Mouse (Mus musculus) T-cell, adult 2 months (primary cell): ENCODE results near the gene Golph3l.
"Not testable (repeated sequence)": the region's sequence is repeated elsewhere in the genome, so short reads cannot be mapped to it uniquely, and the experiment has no call there.

ENCODE experiments used
- DNase-seq: peaks from one replicate; pipeline ENCODE4 v3.0.0; 2022; ENCODE audit warnings: low spot score

Golph3l gene

DNA sequence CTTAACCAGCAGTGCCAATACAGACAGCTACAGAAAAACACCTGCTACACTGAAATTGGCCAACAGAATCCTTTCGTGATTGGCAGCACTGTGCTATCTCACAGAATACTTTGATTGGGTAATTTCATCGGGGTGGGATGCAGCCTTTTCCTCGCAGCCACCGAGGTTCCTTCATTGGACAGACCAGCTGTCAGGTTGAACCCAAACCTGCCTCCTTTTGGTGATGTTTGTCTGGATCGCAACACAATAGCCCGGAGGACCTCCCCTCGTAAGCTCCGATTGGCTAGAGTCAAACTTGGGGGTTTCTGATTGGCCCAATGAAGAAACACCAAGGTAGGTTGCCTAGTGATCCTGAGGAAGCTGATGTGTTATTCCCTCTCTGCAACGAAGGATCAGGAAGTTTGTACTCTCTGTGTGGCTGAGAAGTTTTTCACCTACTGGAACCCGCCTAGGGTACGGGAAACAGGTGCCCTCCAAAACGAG is at the start of gene Golph3l:
Golph3l (plus strand) TSS at position 331 of the 483 bp plus-strand sequence.
- peak; percentile 94 for DNase-seq

DNA sequence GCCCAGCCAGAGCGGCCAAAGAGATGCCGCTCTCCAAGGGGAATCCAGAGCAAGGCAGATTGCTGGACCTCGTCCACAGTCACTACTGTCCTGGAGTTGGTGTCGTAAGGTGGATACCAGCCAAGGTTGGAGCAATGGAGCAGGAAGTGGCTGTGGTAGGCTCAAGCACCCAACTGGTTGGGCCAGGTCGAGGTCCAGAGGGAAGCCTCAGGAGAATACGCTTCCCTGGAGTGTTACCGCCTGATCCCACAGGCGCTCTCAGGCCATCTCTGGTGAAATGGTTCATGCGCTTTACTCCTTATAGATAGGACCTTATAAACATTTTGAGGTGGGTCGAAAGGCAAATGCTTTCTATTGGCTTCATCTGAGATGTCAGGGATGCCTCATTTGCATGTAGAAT is 49.8 kb upstream of the Golph3l start:
- no peak for DNase-seq

DNA sequence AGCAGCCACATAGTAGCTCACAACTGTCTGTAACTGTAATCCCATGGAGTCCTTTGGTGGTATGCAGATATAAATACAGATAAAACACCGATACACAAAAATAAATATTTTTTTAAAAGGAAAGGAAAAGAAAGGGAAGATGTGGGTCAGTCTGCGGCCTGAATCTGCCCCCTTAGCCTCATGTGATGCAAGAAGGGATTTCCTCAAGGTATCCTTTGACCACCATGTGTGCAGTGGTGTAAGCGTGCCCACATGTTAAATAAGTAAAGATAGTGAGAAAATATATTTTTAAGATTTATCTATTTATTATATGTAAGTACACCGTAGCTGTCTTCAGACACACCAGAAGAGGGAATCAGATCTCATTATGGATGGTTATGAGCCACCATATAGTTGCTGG is 48.9 kb upstream of the Golph3l start:
- DNase-seq: no peak

DNA sequence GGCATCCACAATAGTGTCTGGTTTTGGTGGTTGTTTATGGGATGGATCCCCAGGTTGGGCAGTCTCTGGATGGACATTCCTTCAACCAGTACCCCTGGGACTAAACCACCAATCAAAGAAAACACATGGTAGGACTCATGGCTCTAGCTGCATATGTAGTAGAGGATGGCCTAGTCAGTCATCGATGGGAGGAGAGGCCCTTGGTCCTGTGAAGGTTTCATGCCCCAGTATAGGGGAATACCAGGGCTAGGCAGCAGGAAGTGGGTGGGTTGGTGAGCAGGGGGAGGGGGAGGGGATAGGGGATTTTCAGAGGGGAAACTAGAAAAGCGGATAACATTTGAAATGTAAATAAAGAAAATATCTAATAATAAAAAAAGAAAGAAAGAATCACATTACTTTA is 47.5 kb upstream of the Golph3l start:
- DNase-seq: peak; percentile 46

DNA sequence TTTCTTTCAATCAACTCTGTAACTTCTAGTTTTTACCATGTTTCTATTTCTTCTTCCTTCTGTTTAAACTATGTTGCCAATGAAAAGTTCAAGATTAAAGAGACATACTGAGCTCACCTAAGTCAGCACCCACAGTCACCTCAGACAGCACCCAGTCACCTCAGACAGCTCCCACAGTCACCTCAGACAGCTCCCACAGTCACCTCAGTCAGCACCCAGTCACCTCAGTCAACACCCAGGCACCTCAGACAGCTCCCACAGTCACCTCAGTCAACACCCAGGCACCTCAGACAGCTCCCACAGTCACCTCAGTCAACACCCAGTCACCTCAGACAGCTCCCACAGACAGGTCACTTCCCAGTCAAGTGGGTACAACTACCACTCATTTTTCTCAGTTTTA is 46.6 kb upstream of the Golph3l start:
- DNase-seq: no peak

DNA sequence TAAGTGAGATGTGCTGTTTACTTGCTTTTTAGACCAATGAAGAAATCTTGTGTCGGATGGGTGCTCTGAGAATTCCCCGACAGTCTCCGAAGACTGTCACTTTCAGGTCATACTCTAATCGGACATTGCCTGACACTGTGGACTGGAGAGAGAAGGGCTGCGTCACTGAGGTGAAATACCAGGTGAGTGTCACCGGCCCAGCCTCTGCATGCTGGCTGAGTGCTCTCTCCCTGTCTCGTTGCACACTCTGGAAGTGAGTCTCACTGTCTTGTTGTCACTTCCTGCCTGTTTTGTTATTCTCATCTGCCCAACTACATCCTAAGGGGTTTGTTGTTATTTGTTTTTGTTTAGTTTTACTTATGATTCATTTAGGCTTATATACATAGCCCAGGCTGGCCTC is 45.8 kb upstream of the Golph3l start:
- DNase-seq: no peak

DNA sequence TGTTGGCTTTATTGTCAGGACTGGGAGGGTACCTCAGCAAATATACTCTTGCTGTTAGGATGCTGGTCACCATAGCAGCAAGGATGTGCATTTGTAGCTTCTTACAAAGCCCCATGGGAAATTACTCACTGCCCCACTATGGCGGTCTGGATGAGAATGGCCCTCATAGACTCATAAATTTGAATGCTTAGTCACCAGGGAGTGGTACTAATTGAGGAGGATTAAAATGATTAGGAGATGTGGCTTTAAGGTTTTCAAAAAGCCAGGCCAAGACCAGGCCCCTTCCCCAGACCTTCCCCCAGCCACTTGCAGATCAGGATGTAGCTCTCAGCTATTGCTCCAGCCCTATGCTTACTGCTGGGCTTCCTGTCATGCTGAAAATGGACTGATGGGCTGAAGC is 38.6 kb upstream of the Golph3l start:
- DNase-seq: no peak

DNA sequence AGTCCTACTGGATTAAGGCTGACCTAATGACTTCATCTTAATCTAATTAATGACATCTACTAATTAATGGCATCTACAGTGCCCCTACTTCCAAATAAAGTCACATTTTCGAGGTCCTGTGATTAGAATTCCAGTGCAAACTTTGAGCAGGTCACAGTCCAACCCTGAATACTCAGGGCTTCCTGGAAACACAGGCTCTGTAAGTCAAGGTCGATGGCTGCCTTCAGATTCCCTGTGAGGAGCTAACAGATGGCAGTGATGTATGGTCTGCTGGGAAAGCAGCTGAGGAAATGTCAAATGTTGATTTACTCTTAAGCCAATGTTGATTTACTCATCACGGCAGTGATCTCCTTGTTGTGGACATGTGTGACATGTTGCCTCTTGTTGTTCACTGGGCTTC is 34.7 kb upstream of the Golph3l start:
- DNase-seq: no peak

DNA sequence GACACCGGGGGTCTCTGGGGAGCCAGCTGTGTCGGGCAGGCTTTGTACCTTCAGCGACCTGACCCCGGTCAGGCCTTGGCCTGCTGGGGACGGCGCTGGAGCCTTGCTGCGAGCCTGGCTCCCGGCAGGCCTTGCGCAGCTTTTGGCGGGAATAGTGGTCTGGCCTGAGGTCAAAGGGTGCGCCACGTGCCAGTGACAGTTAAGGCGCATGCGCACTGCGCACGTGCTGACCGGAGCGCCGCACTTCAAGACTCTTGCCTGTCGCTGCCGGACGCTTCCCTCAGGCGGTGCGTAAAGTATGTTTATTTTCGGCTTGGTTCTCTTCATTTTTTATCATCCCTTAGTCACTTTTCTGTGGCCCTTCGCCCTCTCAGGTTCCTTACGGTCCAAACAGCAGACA is 29.3 kb upstream of the Golph3l start, which contains the start of gene Hormad1:
Hormad1 (plus strand) TSS at position 241 of the 400 bp plus-strand sequence.
- DNase-seq: no peak

DNA sequence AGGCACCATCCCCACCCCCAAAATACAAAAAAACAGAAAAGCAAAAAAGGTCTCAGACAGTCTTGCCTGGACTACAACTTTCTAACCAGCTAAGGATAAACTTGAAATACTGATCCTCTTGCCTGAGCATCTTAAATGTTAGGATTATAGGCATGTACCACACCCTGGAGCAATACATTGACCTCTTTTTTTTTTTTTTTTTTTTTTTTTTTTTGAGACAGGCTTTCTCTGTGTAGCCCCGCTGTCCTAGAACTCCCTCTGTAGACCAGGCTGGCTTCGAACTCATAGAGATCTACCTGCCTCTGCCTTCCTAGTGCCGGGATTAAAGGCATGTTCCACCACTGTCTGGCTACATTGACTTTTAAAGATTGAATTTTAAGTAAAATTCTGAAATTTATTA is 28.0 kb upstream of the Golph3l start:
- DNase-seq: no peak

DNA sequence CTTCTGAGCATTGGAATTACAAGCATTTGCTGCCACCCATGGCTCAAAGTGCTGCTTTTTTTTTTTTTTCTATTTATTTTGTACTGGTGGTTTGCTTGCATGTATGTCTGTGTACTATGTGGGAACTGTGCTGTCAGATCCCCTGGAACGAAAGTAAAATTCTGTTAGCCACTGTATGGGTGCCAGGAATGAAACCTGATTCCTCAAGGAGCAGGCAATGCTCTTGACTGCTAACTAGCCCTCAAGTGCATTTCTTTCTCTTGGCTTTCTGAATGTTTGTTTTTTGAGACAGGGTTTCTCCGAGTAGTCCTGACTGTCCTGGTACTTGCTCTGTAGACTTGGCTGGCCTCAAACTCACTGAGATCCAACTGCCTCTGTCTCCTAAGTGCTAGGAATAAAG is 26.9 kb upstream of the Golph3l start:
- no peak for DNase-seq

DNA sequence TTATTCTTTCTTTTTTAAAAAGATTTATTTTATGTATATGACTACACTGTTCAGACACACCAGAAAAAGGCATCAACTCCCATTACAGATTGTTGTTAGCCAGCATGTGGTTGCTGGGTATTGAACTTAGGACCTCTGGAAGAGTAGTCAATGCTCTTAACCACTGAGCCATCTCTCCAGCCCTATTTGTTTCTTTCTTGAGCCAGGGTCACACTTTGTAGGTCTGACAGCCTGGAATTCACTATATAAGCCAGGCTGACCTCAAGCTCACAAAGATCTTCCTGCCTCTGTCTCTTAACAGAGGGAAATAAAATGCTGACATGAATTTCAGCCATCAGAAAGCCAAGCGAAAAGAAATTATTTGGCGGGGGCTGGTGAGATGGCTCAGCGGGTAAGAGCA is 19.1 kb upstream of the Golph3l start:
- DNase-seq: no peak

DNA sequence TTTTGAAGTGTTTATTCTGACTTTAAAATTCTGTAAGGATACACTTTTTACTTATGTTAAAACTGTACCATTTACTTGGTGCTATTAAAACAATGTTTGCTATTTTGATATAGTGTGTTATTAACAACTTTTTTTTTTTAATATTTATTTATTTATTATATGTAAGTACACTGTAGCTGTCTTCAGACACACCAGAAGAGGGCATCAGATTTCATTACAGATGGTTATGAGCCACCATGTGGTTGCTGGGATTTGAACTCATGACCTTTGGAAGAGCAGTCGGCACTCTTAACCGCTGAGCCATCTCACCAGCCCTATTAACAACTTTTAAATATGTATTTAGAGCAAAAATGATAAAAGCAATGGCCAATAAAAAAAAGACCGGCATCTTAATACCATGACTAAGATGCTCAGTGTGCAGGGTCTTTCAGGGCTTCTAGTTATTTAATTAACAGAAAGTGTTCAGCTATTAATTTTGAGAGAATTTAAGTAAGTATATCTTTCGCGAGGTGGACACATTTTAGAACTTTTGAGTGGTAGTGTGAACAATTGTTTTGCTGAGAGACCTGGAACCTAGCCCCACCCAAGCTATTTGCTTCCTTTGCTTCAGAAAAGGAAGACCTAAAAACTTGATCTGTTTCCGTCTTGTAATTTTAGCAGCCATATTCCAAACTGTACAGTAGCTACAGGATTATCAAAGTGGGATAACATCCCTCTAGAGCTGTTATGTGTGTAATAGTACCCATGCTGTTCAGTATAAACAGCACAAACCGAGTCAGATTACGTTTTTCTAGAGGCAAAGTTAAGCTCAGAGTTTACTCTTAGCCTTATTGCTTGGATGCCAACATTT is 755 bp upstream of the Golph3l start:
- no peak for DNase-seq

DNA sequence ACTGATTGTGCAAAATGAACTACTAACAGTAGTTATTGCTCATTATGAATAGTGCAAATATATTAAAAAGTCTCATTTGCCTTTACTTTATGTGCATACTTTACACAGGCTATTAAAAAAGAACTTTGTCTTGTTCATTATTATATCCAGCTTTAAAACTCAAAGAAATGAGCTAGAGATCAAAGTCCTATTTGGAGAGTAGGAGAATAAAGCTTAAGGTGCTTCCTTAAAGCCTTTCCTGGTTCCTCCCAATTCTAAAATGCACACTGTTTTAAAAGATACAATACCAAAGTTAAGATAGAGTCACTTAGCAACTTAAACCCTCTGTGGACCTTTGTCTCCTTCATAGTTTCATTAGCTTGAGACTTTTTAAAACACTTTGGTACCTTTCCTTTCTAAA is 10.0 kb downstream of the Golph3l start:
- no peak for DNase-seq

DNA sequence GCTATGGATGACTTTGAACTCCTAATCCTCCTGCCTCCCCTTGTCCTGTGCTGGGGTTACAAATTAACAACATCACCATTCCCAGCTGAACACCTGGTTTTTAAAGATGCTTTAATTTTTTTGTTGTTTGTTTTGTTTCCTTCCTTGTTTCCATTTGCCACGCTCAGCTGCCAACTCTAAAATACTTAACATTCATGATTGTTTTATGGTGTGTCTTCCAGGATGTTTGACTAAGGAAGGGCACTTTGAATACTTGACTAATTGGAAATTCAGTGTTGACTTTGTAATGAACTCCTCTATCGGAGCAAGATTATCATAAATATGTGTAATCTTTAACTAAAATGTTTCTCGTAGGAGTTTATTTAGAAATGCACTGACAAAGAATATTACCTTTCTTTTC is 12.6 kb downstream of the Golph3l start:
- DNase-seq: no peak

DNA sequence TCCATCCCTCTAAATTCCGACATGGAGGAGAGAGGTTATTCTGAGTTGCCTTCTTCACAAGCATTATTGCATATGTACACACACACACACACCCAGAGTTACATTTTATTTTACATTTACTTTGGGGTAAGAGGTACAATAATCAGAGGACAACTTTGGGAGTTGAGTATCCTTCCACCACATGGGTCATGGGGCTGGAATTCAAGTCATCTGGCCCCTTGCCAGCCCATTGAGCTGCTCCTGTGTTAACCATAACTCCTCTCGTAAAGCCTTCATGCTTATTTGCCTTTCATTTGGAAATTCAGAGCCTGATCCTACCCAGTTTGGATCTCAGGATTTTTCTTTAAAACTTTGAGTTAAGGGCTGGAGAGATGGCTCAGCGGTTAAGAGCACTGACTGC is 17.4 kb downstream of the Golph3l start:
- DNase-seq: no peak

DNA sequence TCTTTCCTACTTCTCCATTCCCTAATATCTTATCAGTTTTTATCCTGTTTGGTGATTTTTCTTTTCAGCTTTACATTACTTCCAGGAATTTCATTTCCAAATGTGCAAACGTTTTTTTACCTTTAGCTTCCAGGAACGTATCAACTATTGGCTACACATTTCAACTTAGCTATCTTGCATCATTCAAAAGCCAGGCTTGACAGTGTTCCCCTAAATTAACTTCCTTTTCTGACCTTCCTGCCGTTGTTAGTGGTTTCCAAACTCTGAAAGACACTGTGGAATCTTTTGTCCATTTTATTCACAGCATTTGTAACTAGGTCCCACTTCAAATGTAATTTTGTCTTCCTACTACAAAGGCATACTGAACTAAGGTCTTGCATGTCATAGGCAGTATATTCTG is 20.5 kb downstream of the Golph3l start:
- DNase-seq: no peak

DNA sequence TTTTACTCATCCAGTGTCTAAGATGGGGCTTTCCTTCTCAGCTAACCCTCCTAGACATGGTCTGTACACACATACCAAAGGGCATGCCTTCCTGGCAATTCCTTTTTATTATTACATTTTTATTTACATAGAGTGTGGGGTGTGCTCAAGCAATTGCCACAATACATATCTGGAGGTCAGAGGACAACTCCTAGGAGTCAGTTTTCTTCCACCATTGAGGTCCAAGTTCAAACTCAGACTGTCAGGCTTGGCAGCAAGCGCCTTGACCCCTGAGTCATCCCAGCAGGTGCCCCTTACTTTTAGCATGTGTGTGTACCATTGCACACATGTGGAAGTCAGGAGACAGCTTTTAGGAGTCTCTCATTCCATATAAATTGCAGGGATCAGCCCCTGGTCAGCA is 25.3 kb downstream of the Golph3l start:
- DNase-seq: no peak

DNA sequence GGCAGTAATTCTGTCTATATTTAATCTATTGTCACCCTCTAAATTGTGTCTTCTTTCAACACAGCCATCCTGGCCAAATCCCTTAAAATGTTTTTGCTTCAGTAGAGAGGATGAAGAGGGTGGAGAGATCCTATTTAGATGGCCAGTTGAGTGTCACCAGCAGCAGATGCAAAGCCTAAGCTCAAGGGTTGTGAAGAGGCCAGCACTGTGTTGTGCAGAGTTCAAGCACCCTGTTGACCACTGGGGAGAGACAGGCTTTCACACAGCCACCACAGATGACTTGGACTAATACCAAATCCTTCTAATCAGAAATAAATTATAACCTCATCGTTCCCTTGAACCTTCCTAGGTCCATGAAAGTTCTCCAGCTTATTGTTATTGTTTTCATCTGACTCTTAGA is 29.8 kb downstream of the Golph3l start:
- DNase-seq: no peak

DNA sequence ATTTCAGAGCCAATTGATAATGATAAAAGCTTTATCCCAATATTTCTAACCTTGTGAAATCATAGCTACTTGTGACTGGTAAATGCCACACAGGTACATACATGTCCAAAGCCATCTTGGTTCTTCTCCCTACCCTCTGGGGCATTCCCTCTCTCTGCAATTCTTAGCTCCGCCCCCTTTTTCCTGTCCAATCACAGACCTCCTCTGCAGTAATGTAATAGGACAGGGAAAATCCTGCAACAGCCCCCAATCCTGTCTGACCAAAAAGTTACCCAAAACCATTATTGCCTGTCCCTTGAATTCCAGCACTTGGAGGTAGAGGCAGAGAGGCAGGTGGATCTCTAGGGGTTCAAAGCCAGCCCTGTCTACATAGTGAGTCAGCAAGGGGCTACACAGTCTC is 32.5 kb downstream of the Golph3l start:
- no peak for DNase-seq

DNA sequence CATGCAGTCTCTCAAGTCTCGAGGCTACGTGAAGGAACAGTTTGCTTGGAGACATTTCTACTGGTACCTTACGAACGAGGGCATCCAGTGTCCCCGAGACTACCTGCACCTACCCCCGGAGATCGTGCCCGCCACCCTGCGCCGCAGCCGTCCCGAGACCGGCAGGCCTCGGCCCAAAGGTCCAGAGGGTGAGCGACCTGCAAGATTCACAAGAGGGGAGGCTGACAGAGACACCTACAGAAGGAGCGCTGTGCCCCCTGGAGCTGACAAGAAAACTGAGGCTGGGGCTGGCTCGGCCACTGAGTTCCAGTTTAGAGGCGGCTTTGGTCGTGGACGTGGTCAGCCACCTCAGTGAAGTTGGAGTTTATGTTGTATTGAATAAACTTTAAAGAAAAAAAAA is 33.7 kb downstream of the Golph3l start:
- not testable (repeated sequence) for DNase-seq

DNA sequence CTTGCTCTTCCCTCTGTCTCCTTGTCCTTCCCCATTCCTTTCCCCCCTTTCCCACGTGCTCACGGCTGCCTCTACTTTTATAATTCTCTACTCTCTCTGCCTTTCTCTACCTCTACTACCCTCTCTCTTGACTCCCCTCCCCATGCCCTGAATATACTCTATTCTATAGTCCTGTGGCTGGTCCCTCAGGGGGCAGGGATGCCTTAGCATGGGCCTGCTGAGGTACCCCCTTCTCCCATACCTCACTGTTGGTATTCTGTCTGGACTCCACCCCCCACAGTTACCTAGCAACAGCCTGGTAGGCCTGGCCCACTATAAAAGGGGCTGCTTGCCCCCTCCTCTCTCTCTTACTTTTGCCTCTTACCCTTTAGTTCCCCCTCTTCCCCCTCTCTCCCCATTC is 34.8 kb downstream of the Golph3l start:
- DNase-seq: no peak

DNA sequence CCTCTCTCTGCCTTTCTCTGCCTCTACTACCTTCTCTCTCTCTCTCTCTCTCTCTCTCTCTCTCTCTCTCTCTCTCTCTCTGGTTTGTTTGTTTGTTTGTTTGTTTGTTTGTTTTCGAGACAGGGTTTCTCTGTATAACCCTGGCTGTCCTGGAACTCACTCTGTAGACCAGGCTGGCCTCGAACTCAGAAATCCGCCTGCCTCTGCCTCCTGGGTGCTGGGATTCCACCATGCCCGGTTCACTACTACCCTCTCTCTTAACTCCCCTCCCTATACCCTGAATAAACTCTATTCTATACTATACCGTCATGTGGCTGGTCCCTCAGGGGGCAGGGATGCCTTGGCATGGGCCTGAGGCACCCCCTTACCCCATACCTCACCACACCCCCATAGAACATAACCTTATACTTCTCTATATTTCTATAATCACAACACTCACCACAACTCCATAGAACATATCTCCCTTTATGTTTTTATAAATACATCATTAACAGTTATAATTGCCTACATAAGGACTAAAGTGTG is 35.3 kb downstream of the Golph3l start:
- DNase-seq: not testable (repeated sequence)
